In the genomic region with DNA sequence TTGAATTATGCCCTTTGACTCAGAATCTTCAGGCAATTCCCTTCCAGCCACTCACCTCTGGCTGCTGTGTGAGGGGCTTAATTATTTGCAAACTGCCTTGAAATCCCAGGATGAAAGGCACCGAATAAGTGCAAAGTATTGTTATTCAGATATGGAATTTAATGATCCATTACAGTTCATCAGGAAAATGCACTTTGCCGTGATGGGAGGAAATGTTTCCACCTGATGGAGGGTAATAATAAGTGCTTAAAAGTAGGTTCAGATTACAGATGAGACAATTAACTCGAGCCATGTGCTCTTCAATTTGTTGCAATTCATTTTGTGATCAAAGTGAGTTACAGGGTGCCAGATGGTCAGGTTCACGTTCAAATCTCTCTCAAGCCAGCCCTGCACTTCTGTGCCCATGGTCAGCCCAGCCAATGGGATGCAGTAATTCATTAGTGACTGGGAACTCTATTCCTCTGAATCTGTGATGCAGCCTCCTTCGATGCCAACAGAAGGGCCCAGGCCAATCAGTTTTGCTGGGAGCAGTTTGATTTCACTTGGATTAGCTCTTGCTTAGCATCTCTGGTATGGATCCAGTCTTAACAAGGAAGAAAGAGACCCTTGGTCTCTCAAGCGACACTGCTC, we compare ENCODE assay signal across 8 mouse cellular contexts. TPM values are rescaled to one million over a fixed set of nuclear protein-coding genes. Genes with fewer than 3 reads are reported as not detected.
DNase-seq lines count a peak whose midpoint lies in the region; ATAC-seq and TF ChIP-seq lines count a peak whose summit lies in the region.
"Had no signal": no experiment of that assay in that cellular context is flagged by ENCODE, and none has a peak within 500 bp of the region (broad histone marks: within the 10 kb centered on the region; RNA-seq: fewer than 3 reads in every experiment).

No protein-coding gene starts in this region.

- no peak for TF ChIP-seq EP300 in lung, postnatal 0 days (IDR thresholded peaks at IDR 0.05)

- H3K4me2 ChIP-seq in lung, embryonic 15.5 days: peak overlapping the region; percentile 4; the same call in 1 of the 2 replicates
- no peak overlapping the region for H3K4me2 ChIP-seq in lung, postnatal 0 days (replicated peaks; ENCODE audit: low read depth, low read length)
- H3K4me2 ChIP-seq in limb, embryonic 11.5 days (ENCODE audit: low read depth, severe bottlenecking): peak overlapping the region; percentile 31; the same call in 1 of the 2 replicates

- no peak overlapping the region for H3K27ac ChIP-seq in lung, embryonic 15.5 days
- no peak overlapping the region for H3K27ac ChIP-seq in lung, postnatal 0 days (ENCODE audit: low read length)
- H3K27ac ChIP-seq in forebrain, embryonic 10.5 days: peak overlapping the region; percentile 76
- H3K27ac ChIP-seq in limb, embryonic 11.5 days (replicated peaks; ENCODE audit: low read depth, low read length): no peak overlapping the region

- H3K9ac ChIP-seq in lung, embryonic 15.5 days: no peak overlapping the region
- no peak overlapping the region for H3K9ac ChIP-seq in lung, postnatal 0 days (replicated peaks; ENCODE audit: low read depth)
- H3K9ac ChIP-seq in limb, embryonic 11.5 days (ENCODE audit: low read length): peak overlapping the region; percentile 22; the same call in 1 of the 2 replicates

- WGBS in lung, embryonic 15.5 days: 52% methylated on average over 6 of the region's 6 CpGs
- WGBS in lung, postnatal 0 days: 76% methylated on average over 6 of the region's 6 CpGs
- WGBS in forebrain, embryonic 10.5 days: 25% methylated on average over 6 of the region's 6 CpGs
- WGBS in limb, embryonic 11.5 days: 12% methylated on average over 6 of the region's 6 CpGs
- 82% methylated on average over 6 of the region's 6 CpGs for WGBS in lung, adult 2 months

- no peaks in the 10 kb centered on the region for H3K36me3 ChIP-seq in lung, embryonic 15.5 days
- no peaks in the 10 kb centered on the region for H3K36me3 ChIP-seq in lung, postnatal 0 days (ENCODE audit: insufficient read depth, low read length)
- H3K36me3 ChIP-seq in forebrain, embryonic 10.5 days (replicated peaks): peaks cover 11% of the 10 kb centered on the region
- no peaks in the 10 kb centered on the region for H3K36me3 ChIP-seq in limb, embryonic 11.5 days (ENCODE audit: control insufficient read depth, insufficient read depth, low read length)

- H3K9me3 ChIP-seq in lung, embryonic 15.5 days: no peaks in the 10 kb centered on the region
- no peaks in the 10 kb centered on the region for H3K9me3 ChIP-seq in lung, postnatal 0 days (ENCODE audit: low read length)
- no peaks in the 10 kb centered on the region for H3K9me3 ChIP-seq in forebrain, embryonic 10.5 days
- H3K9me3 ChIP-seq in limb, embryonic 11.5 days (ENCODE audit: control insufficient read depth, low read length): no peaks in the 10 kb centered on the region

- H3K27me3 ChIP-seq in lung, embryonic 15.5 days: no peaks in the 10 kb centered on the region; the same call in 1 of the 2 replicates
- no peaks in the 10 kb centered on the region for H3K27me3 ChIP-seq in lung, postnatal 0 days (replicated peaks; ENCODE audit: insufficient read depth, low read length)
- H3K27me3 ChIP-seq in forebrain, embryonic 10.5 days (ENCODE audit: poor library complexity, severe bottlenecking): peaks cover 59% of the 10 kb centered on the region
- H3K27me3 ChIP-seq in limb, embryonic 11.5 days (ENCODE audit: control insufficient read depth, insufficient read depth, low read length): no peaks in the 10 kb centered on the region

- DNase-seq in lung, postnatal 0 days (ENCODE audit: low spot score): no peak
- DNase-seq in forebrain, embryonic 10.5 days (ENCODE audit: extremely low spot score, low spot score): no peak
- no peak for DNase-seq in limb, embryonic 11.5 days (ENCODE audit: low spot score)
- DNase-seq in retina, postnatal 1 day: peak; percentile 55
- no peak for DNase-seq in lung, adult 2 months
- DNase-seq: heart, postnatal 36 days had no signal

- H3K4me1 ChIP-seq in lung, embryonic 15.5 days: peaks cover 66% of the 10 kb centered on the region
- H3K4me1 ChIP-seq in lung, postnatal 0 days (ENCODE audit: insufficient read depth, low read depth, low read length): peaks cover 18% of the 10 kb centered on the region; the same call in 1 of the 2 replicates
- H3K4me1 ChIP-seq in forebrain, embryonic 10.5 days: peaks cover 76% of the 10 kb centered on the region
- H3K4me1 ChIP-seq in limb, embryonic 11.5 days (ENCODE audit: control insufficient read depth, insufficient read depth, low read length): peaks cover 49% of the 10 kb centered on the region
- H3K4me1 ChIP-seq in lung, adult 2 months (ENCODE audit: control insufficient read depth, insufficient read depth, low read length): peaks cover 9% of the 10 kb centered on the region

- no peak for ATAC-seq in lung, embryonic 15.5 days (ENCODE audit: borderline replicate concordance, extremely low read depth, low FRiP score, low TSS enrichment)
- no peak for ATAC-seq in lung, postnatal 0 days
- no peak for ATAC-seq in limb, embryonic 11.5 days (ENCODE audit: insufficient number of reproducible peaks, low FRiP score, low TSS enrichment, low read depth)
- no peak for ATAC-seq in erythroid progenitor cell, adult 5-6 weeks (replicated peaks; ENCODE audit: low FRiP score, poor library complexity, severe bottlenecking)

- TF ChIP-seq CTCF in lung, postnatal 0 days (IDR thresholded peaks at IDR 0.05): no peak
- no peak for TF ChIP-seq CTCF in lung, adult 2 months (IDR thresholded peaks at IDR 0.05; ENCODE audit: insufficient read depth, low read length)

- no peak overlapping the region for H3K4me3 ChIP-seq in lung, embryonic 15.5 days
- no peak overlapping the region for H3K4me3 ChIP-seq in lung, postnatal 0 days (ENCODE audit: low read depth, low read length)
- H3K4me3 ChIP-seq in forebrain, embryonic 10.5 days: peak overlapping the region; percentile 90
- no peak overlapping the region for H3K4me3 ChIP-seq in limb, embryonic 11.5 days (ENCODE audit: low read depth, low read length)
- no peak overlapping the region for H3K4me3 ChIP-seq in lung, adult 2 months (replicated peaks; ENCODE audit: extremely low read depth, low read depth, low read length)

- TF ChIP-seq POLR2A in lung, adult 2 months (IDR thresholded peaks at IDR 0.05; ENCODE audit: borderline replicate concordance, extremely low read depth, low read depth, low read length): no peak

RNA-seq across cellular contexts. Expression of a gene that starts 2.9 kb away (rescaled TPM):
- 8.7 and 10.5 TPM in 2 replicates for polyA plus RNA-seq in lung, embryonic 15.5 days (2015; fragmentation: Nextera tagmentation; extraction: Ambion mirVana)
- polyA plus RNA-seq in lung, postnatal 0 days (2015; fragmentation: Nextera tagmentation; extraction: Ambion mirVana): 8.7 and 8.8 TPM in 2 replicates
- 7.1 and 7.3 TPM in 2 replicates for polyA plus RNA-seq in forebrain, embryonic 10.5 days (2016; fragmentation: Nextera tagmentation; extraction: Ambion mirVana)
- polyA plus RNA-seq in limb, embryonic 11.5 days (2014; fragmentation: Nextera tagmentation; extraction: Ambion mirVana): 16.4 and 17.9 TPM in 2 replicates
- 14.4 and 14.7 TPM in 2 replicates for total RNA-seq in erythroid progenitor cell, adult 5-6 weeks (2015; ENCODE audit: low replicate concordance)
- 2.1 and 12.8 TPM in 2 replicates for total RNA-seq in erythroid progenitor cell, adult 5-6 weeks (2017; ENCODE audit: low replicate concordance)
- polyA plus RNA-seq in lung, adult 2 months (2012; rRNA removed): 3.8 and 7.5 TPM in 2 replicates
